Mouse (Mus musculus) brain, embryonic 14.5 days (tissue): ENCODE data around the gene Tpm3.

Source experiments
- CTCF ChIP-seq: fragments of 200-500 bp; IDR thresholded peaks from 2 replicates; pipeline ENCODE4 v1.5.1; 2012; ENCODE audit warnings: inconsistent platforms, mild to moderate bottlenecking, moderate library complexity, borderline replicate concordance; ENCODE audit not compliant: insufficient read depth, insufficient read length; ENCODE audit errors: extremely low read depth
- POLR2A ChIP-seq: fragments of 200-500 bp; IDR thresholded peaks from 2 replicates; pipeline ENCODE4 v1.6.1; 2012; ENCODE audit warnings: mild to moderate bottlenecking, inconsistent platforms, borderline replicate concordance; ENCODE audit not compliant: poor library complexity, insufficient read depth, insufficient read length, severe bottlenecking; ENCODE audit errors: extremely low read depth

GRCm38 (mm10) chr3:90139962-90140361 lies 67.5 kb downstream of the Tpm3 start:
- no peak for TF ChIP-seq CTCF
- no peak for TF ChIP-seq POLR2A
